Mouse (Mus musculus): ENCODE data around the gene Rsph10b.

GRCm38 (mm10) chr5:143885274-143885673 is 47.6 kb upstream of the Rsph10b start:
- TF ChIP-seq CTCF (IDR thresholded peaks at IDR 0.05; ENCODE audit: low read depth, low read length) = no peak
- no peak for TF ChIP-seq EP300 (IDR thresholded peaks at IDR 0.05; ENCODE audit: insufficient read depth, low read depth, low read length)

Data from ES-Bruce4 (cell line).